Mouse (Mus musculus) liver, embryonic 14.5 days (tissue): ENCODE data around the gene Gm20721.

Experiments
- CTCF ChIP-seq: IDR thresholded peaks from 2 replicates; pipeline ENCODE4 v1.5.1; 2016; ENCODE audit warnings: antibody characterized with exemption, low read depth, control low read depth
- EP300 ChIP-seq: IDR thresholded peaks from 2 replicates; pipeline ENCODE4 v1.6.1; 2016; ENCODE audit warnings: antibody characterized with exemption, low read depth

- TF ChIP-seq CTCF: no peak
- no peak for TF ChIP-seq EP300
Observed at GRCm38 (mm10) chr2:174392554-174392953, 46.0 kb upstream of the Gm20721 start.
